Mouse (Mus musculus) limb, embryonic 11.5 days (tissue): Measurements from ENCODE around the gene Foxa3. TPM values are rescaled to one million over a fixed set of nuclear protein-coding genes. Genes with fewer than 3 reads are reported as not detected.

ENCODE experiments used
- ATAC-seq: fragments of 200-750 bp; cut with Nextera tagmentation; 2 replicates; pipeline ENCODE4 v1.8.0; 2017; ENCODE audit warnings: low read depth; ENCODE audit not compliant: insufficient number of reproducible peaks, low FRiP score, low TSS enrichment
- DNase-seq: peaks from one replicate; pipeline ENCODE4 v3.0.0-alpha.2; 2015; ENCODE audit warnings: low spot score
- H3K27ac ChIP-seq: fragments of 300-500 bp; sonication (generic); replicated peaks from 2 replicates; pipeline ENCODE4 v1.5.1; 2014; ENCODE audit warnings: low read depth, mild to moderate bottlenecking, low read length
- H3K27me3 ChIP-seq: fragments of 300-500 bp; sonication (generic); 2 replicates; pipeline ENCODE4 v1.6.1; 2014; ENCODE audit warnings: mild to moderate bottlenecking, low read length, mixed read lengths; ENCODE audit not compliant: control insufficient read depth, insufficient read depth
- H3K36me3 ChIP-seq: fragments of 300-500 bp; sonication (generic); 2 replicates; pipeline ENCODE4 v1.6.1; 2014; ENCODE audit warnings: mild to moderate bottlenecking, low read length, moderate library complexity, mixed read lengths; ENCODE audit not compliant: control insufficient read depth, insufficient read depth
- H3K4me1 ChIP-seq: fragments of 300-500 bp; sonication (generic); 2 replicates; pipeline ENCODE4 v1.6.1; 2014; ENCODE audit warnings: low read length, mixed read lengths; ENCODE audit not compliant: control insufficient read depth, insufficient read depth
- H3K4me2 ChIP-seq: fragments of 300-500 bp; sonication (generic); 2 replicates; pipeline ENCODE4 v1.6.1; 2014; ENCODE audit warnings: low read depth, mild to moderate bottlenecking, moderate library complexity; ENCODE audit not compliant: severe bottlenecking
- H3K4me3 ChIP-seq: fragments of 300-500 bp; sonication (generic); 2 replicates; pipeline ENCODE4 v1.5.1; 2014; ENCODE audit warnings: low read depth, low read length
- H3K9ac ChIP-seq: fragments of 300-500 bp; sonication (generic); 2 replicates; pipeline ENCODE4 v1.6.1; 2014; ENCODE audit warnings: mild to moderate bottlenecking, low read length
- H3K9me3 ChIP-seq: fragments of 300-500 bp; sonication (generic); 2 replicates; pipeline ENCODE4 v1.6.1; 2016; ENCODE audit warnings: low read length; ENCODE audit not compliant: control insufficient read depth
- WGBS: fragments of 180-500 bp; shearing (Covaris S2); extraction: QIAGEN DNeasy Blood & Tissue Kit; methylation state at CpG from one replicate; pipeline ENCODE4 v1.1.7; 2014; 5-methylcytosine and 5-hydroxymethylcytosine counted together
- polyA plus RNA-seq: library from polyadenylated mRNA; unstranded; fragments of >200 nt; fragmentation: Nextera tagmentation; extraction: Ambion mirVana; gene quantifications from 2 replicates; pipeline ENCODE4 v1.2.1, GENCODE M21; 2014

Foxa3 gene
- polyA plus RNA-seq, 1 experiment from 2014 or later: 0.21 TPM

DNA sequence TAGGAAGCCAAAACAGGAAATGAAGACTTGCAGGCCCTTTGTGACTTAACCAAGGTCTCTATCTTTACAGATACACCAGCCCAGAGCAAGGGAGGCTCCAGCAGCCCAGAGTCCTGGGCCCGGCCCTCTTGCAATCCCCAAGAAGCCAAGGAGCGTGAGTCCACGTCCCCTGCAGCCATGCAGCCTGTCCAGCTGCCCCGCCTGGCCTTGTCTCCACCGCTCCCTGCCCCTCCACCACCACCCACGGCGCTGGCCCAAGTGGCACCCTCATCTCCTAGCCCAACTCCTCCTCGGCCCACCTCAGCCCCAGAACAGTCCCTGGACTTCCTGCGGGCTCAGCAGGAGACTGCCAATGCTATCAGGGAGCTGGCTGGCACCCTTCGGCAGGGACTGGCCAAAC, 22.9 kb downstream of the Foxa3 start:
- Histone ChIP-seq H3K4me3 (peak overlapping the region; percentile 20), H3K36me3 (peaks cover 9% of the 10 kb centered on the region), H3K9ac (peak overlapping the region; percentile 43; the same call in 1 of the 2 replicates), H3K4me1 (peaks cover 12% of the 10 kb centered on the region), H3K27ac (no peak overlapping the region), H3K9me3 (no peaks in the 10 kb centered on the region), H3K27me3 (no peaks in the 10 kb centered on the region), H3K4me2 (peak overlapping the region; percentile 39)
- no peak for DNase-seq
- WGBS: 41% methylated on average over 10 of the region's 10 CpGs
- no peak for ATAC-seq

- DNase-seq (no peak), ATAC-seq (no peak)
- peaks cover under 1% of the 10 kb centered on the region; the same call in 1 of the 2 replicates for H3K27me3 ChIP-seq
- no peak overlapping the region for H3K27ac ChIP-seq
- 0 out of 2 replicates have a peak, but pooled peaks cover 3% of the 10 kb centered on the region for H3K4me1 ChIP-seq
- no peaks in the 10 kb centered on the region for H3K9me3 ChIP-seq
- H3K4me3 ChIP-seq: no peak overlapping the region
- no peak overlapping the region for H3K4me2 ChIP-seq
- no peak overlapping the region; the same call in 1 of the 2 replicates for H3K9ac ChIP-seq
- H3K36me3 ChIP-seq: peaks cover 3% of the 10 kb centered on the region; the same call in 1 of the 2 replicates
- whole genome bisulfite sequencing: 56% methylated on average over 9 of the region's 9 CpGs
Observed at GRCm38 (mm10) chr7:18998835-18999234, 24.5 kb downstream of the Foxa3 start.

- Histone ChIP-seq H3K27ac (no peak overlapping the region), H3K9me3 (no peaks in the 10 kb centered on the region), H3K4me1 (peaks cover 7% of the 10 kb centered on the region; the same call in 1 of the 2 replicates), H3K4me3 (no peak overlapping the region), H3K9ac (no peak overlapping the region), H3K27me3 (peaks cover 25% of the 10 kb centered on the region), H3K4me2 (peak overlapping the region; percentile 68; the same call in 1 of the 2 replicates), H3K36me3 (peaks cover 3% of the 10 kb centered on the region; the same call in 1 of the 2 replicates)
- no peak for ATAC-seq
- DNase-seq: no peak
- 84% methylated on average over 5 of the region's 5 CpGs for WGBS
Observed at GRCm38 (mm10) chr7:18993036-18993435, 30.3 kb downstream of the Foxa3 start.

DNA sequence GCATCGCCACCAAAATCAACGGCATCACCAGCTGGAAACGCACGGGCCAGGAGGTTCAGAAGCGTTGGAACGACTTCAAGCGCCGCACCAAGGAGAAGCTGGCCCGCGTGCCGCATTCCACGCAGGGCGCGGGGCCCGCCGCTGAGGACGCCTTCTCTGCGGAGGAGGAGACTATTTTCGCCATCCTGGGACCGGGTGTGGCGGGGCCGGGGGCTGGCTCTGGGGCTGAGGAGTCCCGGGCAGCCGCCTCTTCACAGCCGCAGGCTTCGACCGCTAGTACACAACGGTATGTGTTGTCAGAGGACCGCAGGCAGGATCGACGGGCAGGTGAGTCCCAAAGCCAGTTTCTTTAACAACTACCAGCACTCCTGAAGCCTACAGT, 31.1 kb downstream of the Foxa3 start:
- H3K27me3 ChIP-seq: peaks cover 25% of the 10 kb centered on the region
- no peak overlapping the region for H3K27ac ChIP-seq
- ATAC-seq (no peak), DNase-seq (peak; percentile 47)
- H3K4me3 ChIP-seq: peak overlapping the region; percentile 41
- H3K36me3 ChIP-seq: no peaks in the 10 kb centered on the region
- peak overlapping the region; percentile 68 for H3K4me2 ChIP-seq
- WGBS: 4% methylated on average over 31 of the region's 31 CpGs
- H3K9ac ChIP-seq: peak overlapping the region; percentile 53
- peaks cover 7% of the 10 kb centered on the region; the same call in 1 of the 2 replicates for H3K4me1 ChIP-seq
- no peaks in the 10 kb centered on the region for H3K9me3 ChIP-seq

- H3K27me3 ChIP-seq: peaks cover 25% of the 10 kb centered on the region
- no peaks in the 10 kb centered on the region for H3K9me3 ChIP-seq
- H3K36me3 ChIP-seq: no peaks in the 10 kb centered on the region
- no peak overlapping the region for H3K27ac ChIP-seq
- DNase-seq (peak; percentile 54), ATAC-seq (peak; percentile 7; the same call in 1 of the 2 replicates)
- H3K4me3 ChIP-seq: peak overlapping the region; percentile 41
- H3K4me1 ChIP-seq: peaks cover 7% of the 10 kb centered on the region; the same call in 1 of the 2 replicates
- peak overlapping the region; percentile 53 for H3K9ac ChIP-seq
- WGBS: under 1% methylated on average over 59 of the region's 59 CpGs
- peak overlapping the region; percentile 68 for H3K4me2 ChIP-seq
Observed at GRCm38 (mm10) chr7:18991660-18992293, 31.6 kb downstream of the Foxa3 start.

GRCm38 (mm10) chr7:18990601-18991295, 32.6 kb downstream of the Foxa3 start, which contains the start of gene Mypop:
Mypop (plus strand) TSS chr7:18991245.
- peak within 1 kb of the TSS; percentile 53 for H3K9ac ChIP-seq
- WGBS: 0% methylated on average over 37 of the region's 37 CpGs
- peak within 1 kb of the TSS; percentile 68 for H3K4me2 ChIP-seq
- peak within 1 kb of the TSS; percentile 16; the same call in 1 of the 2 replicates for H3K27ac ChIP-seq
- H3K27me3 ChIP-seq: peaks cover 25% of the 10 kb centered on the region
- no peaks in the 10 kb centered on the region for H3K9me3 ChIP-seq
- peaks cover 7% of the 10 kb centered on the region; the same call in 1 of the 2 replicates for H3K4me1 ChIP-seq
- ATAC-seq (peak; percentile 91), DNase-seq (peak; percentile 100)
- no peaks in the 10 kb centered on the region for H3K36me3 ChIP-seq
- peak within 1 kb of the TSS; percentile 41 for H3K4me3 ChIP-seq

DNA sequence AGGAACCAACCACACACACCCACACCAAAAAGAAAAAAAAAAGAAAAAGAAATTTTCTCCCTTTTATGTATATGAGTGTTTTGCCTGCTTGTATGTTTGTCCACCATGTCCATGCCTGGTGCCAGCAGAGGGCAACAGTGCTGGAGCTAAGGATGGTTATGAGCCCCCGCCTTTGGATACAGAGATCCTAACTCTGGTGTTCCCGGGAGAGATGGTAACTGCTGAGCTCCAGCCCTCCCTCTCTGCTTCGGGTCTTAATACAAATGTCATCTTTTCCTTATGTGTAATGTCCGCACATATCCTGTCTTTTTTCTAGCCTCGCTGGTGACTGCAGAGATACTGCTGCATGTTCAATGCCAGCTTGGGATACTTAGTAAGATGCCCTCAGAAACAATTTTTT, 33.3 kb downstream of the Foxa3 start:
- ATAC-seq: no peak
- peaks cover 25% of the 10 kb centered on the region for H3K27me3 ChIP-seq
- WGBS: 8% methylated on average over 5 of the region's 5 CpGs
- no peak overlapping the region for H3K27ac ChIP-seq
- no peaks in the 10 kb centered on the region for H3K9me3 ChIP-seq
- H3K9ac ChIP-seq: 0 out of 2 replicates have a peak overlapping the region, but pooled peaks have one; percentile 5
- H3K4me3 ChIP-seq: peak overlapping the region; percentile 41; the same call in 1 of the 2 replicates
- H3K36me3 ChIP-seq: no peaks in the 10 kb centered on the region
- H3K4me1 ChIP-seq: peaks cover 7% of the 10 kb centered on the region; the same call in 1 of the 2 replicates
- DNase-seq: no peak
- peak overlapping the region; percentile 68 for H3K4me2 ChIP-seq

DNA sequence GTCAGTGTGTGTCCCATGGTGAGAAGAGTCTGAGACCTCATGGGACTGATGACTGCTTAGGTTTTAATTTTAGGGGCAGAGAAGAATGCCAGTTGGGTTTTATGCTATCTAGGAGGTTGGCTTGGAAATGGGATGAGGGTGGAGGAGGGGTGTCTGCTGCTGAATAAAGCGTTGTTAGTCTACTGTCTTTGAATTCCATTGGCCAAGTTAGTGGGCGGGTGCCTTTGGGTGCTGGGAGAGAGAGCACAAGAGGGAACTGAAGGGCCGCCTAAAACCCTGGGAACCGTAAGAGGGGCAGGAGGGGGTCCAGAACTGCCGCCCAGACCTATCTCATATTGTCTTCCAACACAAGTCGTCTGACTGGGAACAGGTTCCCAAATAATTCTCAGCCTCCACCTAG, 34.6 kb downstream of the Foxa3 start:
- Histone ChIP-seq H3K4me1 (peaks cover 7% of the 10 kb centered on the region; the same call in 1 of the 2 replicates), H3K4me3 (no peak overlapping the region), H3K4me2 (no peak overlapping the region), H3K9me3 (no peaks in the 10 kb centered on the region), H3K27ac (no peak overlapping the region), H3K9ac (no peak overlapping the region), H3K36me3 (no peaks in the 10 kb centered on the region), H3K27me3 (peaks cover 24% of the 10 kb centered on the region)
- DNase-seq (no peak), ATAC-seq (no peak)
- 77% methylated on average over 6 of the region's 6 CpGs for WGBS
